Mouse (Mus musculus) ES-E14 (cell line): ENCODE measurements at regions not wholly inside any gene's neighbourhood (a gene's known extent, or its start where the extent isn't known, plus 50 kb on each side); places are given as distances from the start of the nearest gene placed in this dataset.
"Not testable (repeated sequence)": the region's sequence is repeated elsewhere in the genome, so short reads cannot be mapped to it uniquely, and the experiment has no call there.

Source experiments
- DNase-seq: peaks from one replicate; pipeline ENCODE4 v3.0.0-alpha.2; 2013; ENCODE audit warnings: low read depth, low spot score
- H3K27ac ChIP-seq: 2 replicates; pipeline ENCODE4 v1.5.1; 2012; ENCODE audit warnings: low read depth, mild to moderate bottlenecking, low read length, moderate library complexity, mixed read lengths; ENCODE audit not compliant: poor library complexity, insufficient read depth, severe bottlenecking
- H3K36me3 ChIP-seq: 2 replicates; pipeline ENCODE4 v1.6.1; 2012; ENCODE audit warnings: mild to moderate bottlenecking, low read length, moderate library complexity, mixed read lengths; ENCODE audit not compliant: control insufficient read depth, poor library complexity, insufficient read depth, severe bottlenecking
- H3K4me1 ChIP-seq, 2 experiments: fragments of 150-350 bp in 1 of 2; sonication (generic) in 1 of 2; 2 replicates each; pipeline ENCODE4 v1.6.1; 2012; ENCODE audit warnings: low read length in 2 of 2, mild to moderate bottlenecking in 1 of 2, mixed read lengths in 1 of 2; ENCODE audit not compliant: control insufficient read depth in 2 of 2, insufficient read depth in 2 of 2, poor library complexity in 1 of 2
- H3K4me3 ChIP-seq, 2 experiments: fragments of 150-350 bp in 1 of 2; sonication (generic) in 1 of 2; 2 replicates each; pipeline ENCODE4 v1.5.1; 2012; ENCODE audit warnings: low read length in 2 of 2, low read depth in 1 of 2, mild to moderate bottlenecking in 1 of 2, mixed read lengths in 1 of 2; ENCODE audit not compliant: insufficient read depth in 1 of 2, poor library complexity in 1 of 2, severe bottlenecking in 1 of 2
- H3K9ac ChIP-seq: 2 replicates; pipeline ENCODE4 v1.6.1; 2012; ENCODE audit warnings: low read depth, mild to moderate bottlenecking, low read length, mixed read lengths; ENCODE audit not compliant: poor library complexity, insufficient read depth, severe bottlenecking
- H3K9me3 ChIP-seq: fragments of 150-350 bp; sonication (generic); 2 replicates; pipeline ENCODE4 v1.6.1; 2012; ENCODE audit warnings: low read depth, mild to moderate bottlenecking, low read length; ENCODE audit not compliant: control insufficient read depth, insufficient read depth
- CHD2 ChIP-seq: IDR thresholded peaks from 2 replicates; pipeline ENCODE4 v1.6.1; 2014; ENCODE audit warnings: mild to moderate bottlenecking, low read depth, low read length, inconsistent platforms
- HCFC1 ChIP-seq: IDR thresholded peaks from 2 replicates; pipeline ENCODE4 v1.6.1; 2012; ENCODE audit warnings: low read length, inconsistent platforms, borderline replicate concordance; ENCODE audit not compliant: insufficient read depth
- MAFK ChIP-seq: IDR thresholded peaks from 2 replicates; pipeline ENCODE4 v1.6.1; 2014; ENCODE audit warnings: mild to moderate bottlenecking, low read depth, low read length, inconsistent platforms; ENCODE audit not compliant: insufficient read depth
- ZC3H11A ChIP-seq: IDR thresholded peaks from 2 replicates; pipeline ENCODE4 v1.6.1; 2012; ENCODE audit warnings: low read depth, mild to moderate bottlenecking, inconsistent platforms, low read length, borderline replicate concordance
- ZNF384 ChIP-seq: IDR thresholded peaks from 2 replicates; pipeline ENCODE4 v1.6.1; 2012; ENCODE audit warnings: low read depth, low read length, inconsistent platforms
- in situ Hi-C, 2 experiments: fragments of 600-800 bp; cut with MboI; formaldehyde crosslinking; loops; one replicate each; pipeline ENCODE4 v1.15.1; 2025; ENCODE audit warnings: low sequenced_read_pairs in 2 of 2, inconsistent platforms in 1 of 2; ENCODE audit not compliant: unreplicated experiment in 2 of 2

- peak; percentile 60 for DNase-seq
- in situ Hi-C loops, result no loop called here
- peak; percentile 88 for TF ChIP-seq ZNF384
- no peak for TF ChIP-seq CHD2
- Histone ChIP-seq H3K9ac (no peak overlapping the region), H3K36me3 (no peaks in the 10 kb centered on the region), H3K9me3 (no peaks in the 10 kb centered on the region), H3K27ac (no peak overlapping the region), H3K4me1 (0 out of 4 replicates have a peak, but pooled peaks cover 0 to 1% of the 10 kb centered on the region in 2 experiments), H3K4me3 (no peak overlapping the region)
Measured at GRCm38 (mm10) chr6:62889194-62889593, 366.5 kb upstream of the Grid2 start.

GRCm38 (mm10) chr6:62912758-62913157, 342.9 kb upstream of the Grid2 start:
- in situ Hi-C loops, result no loop called here
- Histone ChIP-seq H3K4me1 (no peaks in the 10 kb centered on the region), H3K36me3 (no peaks in the 10 kb centered on the region), H3K9me3 (no peaks in the 10 kb centered on the region), H3K4me3 (no peak overlapping the region), H3K9ac (no peak overlapping the region), H3K27ac (no peak overlapping the region)
- TF ChIP-seq ZNF384 (no peak), HCFC1 (no peak), ZC3H11A (no peak), CHD2 (no peak)
- no peak for DNase-seq

GRCm38 (mm10) chr6:62917059-62917458, 338.6 kb upstream of the Grid2 start:
- H3K9me3 ChIP-seq, H3K9ac ChIP-seq, DNase-seq, H3K36me3 ChIP-seq, H3K27ac ChIP-seq, in situ Hi-C loops, H3K4me3 ChIP-seq, H3K4me1 ChIP-seq: not testable (repeated sequence)

GRCm38 (mm10) chr6:62917956-62918355, 337.7 kb upstream of the Grid2 start:
- H3K9me3 ChIP-seq, result no peaks in the 10 kb centered on the region
- H3K36me3 ChIP-seq, result no peaks in the 10 kb centered on the region
- no peak overlapping the region for H3K4me3 ChIP-seq
- TF ChIP-seq ZC3H11A (no peak), CHD2 (no peak), MAFK (no peak), HCFC1 (no peak), ZNF384 (no peak)
- no peak overlapping the region for H3K9ac ChIP-seq
- H3K4me1 ChIP-seq, result no peaks in the 10 kb centered on the region
- DNase-seq, result no peak
- H3K27ac ChIP-seq, result no peak overlapping the region
- in situ Hi-C loops, result no loop called here

- Histone ChIP-seq H3K4me1 (no peaks in the 10 kb centered on the region), H3K36me3 (no peaks in the 10 kb centered on the region), H3K9me3 (no peaks in the 10 kb centered on the region), H3K9ac (no peak overlapping the region), H3K27ac (no peak overlapping the region), H3K4me3 (no peak overlapping the region)
- DNase-seq, result no peak
- in situ Hi-C loops, result no loop called here
- no peak for TF ChIP-seq ZC3H11A
- TF ChIP-seq HCFC1, result no peak
- no peak for TF ChIP-seq CHD2
- no peak for TF ChIP-seq MAFK
- TF ChIP-seq ZNF384, result no peak
Measured at GRCm38 (mm10) chr6:62919092-62919491, 336.6 kb upstream of the Grid2 start.
